Mouse (Mus musculus) hindbrain, embryonic 15.5 days (tissue): ENCODE data around the gene Rala. TPM values are rescaled to one million over a fixed set of nuclear protein-coding genes. Genes with fewer than 3 reads are reported as not detected.
"Not testable (repeated sequence)": the region's sequence is repeated elsewhere in the genome, so short reads cannot be mapped to it uniquely, and the experiment has no call there.

Source experiments
- ATAC-seq: fragments of 200-750 bp; cut with Nextera tagmentation; 2 replicates; pipeline ENCODE4 v1.8.0; 2017; ENCODE audit warnings: low read depth, moderate number of reproducible peaks, moderate TSS enrichment; ENCODE audit not compliant: low FRiP score
- H3K27ac ChIP-seq: fragments of 300-500 bp; sonication (generic); replicated peaks from 2 replicates; pipeline ENCODE4 v1.5.1; 2015; ENCODE audit warnings: mild to moderate bottlenecking, inconsistent platforms
- H3K27me3 ChIP-seq: fragments of 300-500 bp; sonication (generic); 2 replicates; pipeline ENCODE4 v1.6.1; 2015; ENCODE audit warnings: control low read depth, inconsistent platforms
- H3K36me3 ChIP-seq: fragments of 300-500 bp; sonication (generic); 2 replicates; pipeline ENCODE4 v1.6.1; 2015; ENCODE audit warnings: control low read depth, inconsistent platforms
- H3K4me1 ChIP-seq: fragments of 300-500 bp; sonication (generic); replicated peaks from 2 replicates; pipeline ENCODE4 v1.6.1; 2015; ENCODE audit warnings: control low read depth, inconsistent platforms
- H3K4me2 ChIP-seq: fragments of 300-500 bp; sonication (generic); 2 replicates; pipeline ENCODE4 v1.6.1; 2015; ENCODE audit warnings: moderate library complexity, mild to moderate bottlenecking, inconsistent platforms
- H3K4me3 ChIP-seq: fragments of 300-500 bp; sonication (generic); 2 replicates; pipeline ENCODE4 v1.5.1; 2015; ENCODE audit warnings: mild to moderate bottlenecking, inconsistent platforms
- H3K9ac ChIP-seq: fragments of 300-500 bp; sonication (generic); 2 replicates; pipeline ENCODE4 v1.6.1; 2015; ENCODE audit warnings: inconsistent platforms
- H3K9me3 ChIP-seq: fragments of 300-500 bp; sonication (generic); 2 replicates; pipeline ENCODE4 v1.6.1; 2016; ENCODE audit warnings: control low read depth, inconsistent platforms
- WGBS: fragments of 180-500 bp; shearing (Covaris S2); methylation state at CpG from one replicate; pipeline ENCODE4 v1.1.7; 2015; 5-methylcytosine and 5-hydroxymethylcytosine counted together
- polyA plus RNA-seq: library from polyadenylated mRNA; unstranded; fragments of >200 nt; fragmentation: Nextera tagmentation; extraction: Ambion mirVana; gene quantifications from 2 replicates; pipeline ENCODE4 v1.2.1, GENCODE M21; 2015

Gene Rala
- polyA plus RNA-seq, 1 experiment from 2014 or later, result 232 TPM

- no peaks in the 10 kb centered on the region for H3K9me3 ChIP-seq
- no peaks in the 10 kb centered on the region for H3K27me3 ChIP-seq
- WGBS, result 50% methylated on average over 1 of the region's 1 CpGs
- ATAC-seq, result no peak
- H3K36me3 ChIP-seq, result no peaks in the 10 kb centered on the region
- H3K4me2 ChIP-seq, result no peak overlapping the region
- no peaks in the 10 kb centered on the region for H3K4me1 ChIP-seq
- no peak overlapping the region for H3K4me3 ChIP-seq
- H3K9ac ChIP-seq, result no peak overlapping the region
- no peak overlapping the region for H3K27ac ChIP-seq
These were observed 10.2 kb upstream of the Rala start for GRCm38 (mm10) chr13:17954282-17954681.

GRCm38 (mm10) chr13:17950581-17950980 is 6.5 kb upstream of the Rala start:
- H3K27ac ChIP-seq, H3K36me3 ChIP-seq, H3K4me3 ChIP-seq, ATAC-seq, H3K9me3 ChIP-seq, H3K9ac ChIP-seq, H3K4me2 ChIP-seq, H3K27me3 ChIP-seq, H3K4me1 ChIP-seq: not testable (repeated sequence)
- WGBS, result 90% methylated on average over 8 of the region's 8 CpGs

GRCm38 (mm10) chr13:17949555-17949954 is 5.5 kb upstream of the Rala start:
- Histone ChIP-seq H3K4me2 (no peak overlapping the region), H3K4me1 (peaks cover 6% of the 10 kb centered on the region; the same call in 1 of the 2 replicates), H3K36me3 (no peaks in the 10 kb centered on the region), H3K9ac (no peak overlapping the region), H3K9me3 (no peaks in the 10 kb centered on the region), H3K4me3 (no peak overlapping the region), H3K27me3 (no peaks in the 10 kb centered on the region), H3K27ac (no peak overlapping the region)
- WGBS, result 81% methylated on average over 18 of the region's 18 CpGs
- no peak for ATAC-seq

GRCm38 (mm10) chr13:17943306-17944077 is 547 bp downstream of the Rala start:
- peak; percentile 86 for ATAC-seq

GRCm38 (mm10) chr13:17942338-17942737 is 1.7 kb downstream of the Rala start:
- Histone ChIP-seq H3K4me2 (peak overlapping the region; percentile 68), H3K9me3 (no peaks in the 10 kb centered on the region), H3K4me1 (peaks cover 25% of the 10 kb centered on the region), H3K9ac (no peak overlapping the region), H3K27ac (no peak overlapping the region), H3K4me3 (peak overlapping the region; percentile 7; the same call in 1 of the 2 replicates), H3K27me3 (no peaks in the 10 kb centered on the region), H3K36me3 (no peaks in the 10 kb centered on the region)
- 62% methylated on average over 6 of the region's 6 CpGs for WGBS
- no peak for ATAC-seq

More at GRCm38 (mm10) chr13:17943306-17944077, 547 bp downstream of the Rala start:
- no peaks in the 10 kb centered on the region for H3K27me3 ChIP-seq
- no peaks in the 10 kb centered on the region for H3K36me3 ChIP-seq
- peak overlapping the region; percentile 97 for H3K27ac ChIP-seq
- peaks cover 25% of the 10 kb centered on the region for H3K4me1 ChIP-seq
- H3K4me3 ChIP-seq, result peak overlapping the region; percentile 98
- peak overlapping the region; percentile 98 for H3K9ac ChIP-seq
- WGBS, result under 1% methylated on average over 64 of the region's 70 CpGs
- no peaks in the 10 kb centered on the region for H3K9me3 ChIP-seq
- H3K4me2 ChIP-seq, result peak overlapping the region; percentile 68

- Histone ChIP-seq H3K9me3 (no peaks in the 10 kb centered on the region), H3K27ac (peak overlapping the region; percentile 36; the same call in 1 of the 2 replicates), H3K9ac (no peak overlapping the region), H3K36me3 (no peaks in the 10 kb centered on the region), H3K4me3 (no peak overlapping the region), H3K4me1 (peaks cover 8% of the 10 kb centered on the region; the same call in 1 of the 2 replicates), H3K27me3 (no peaks in the 10 kb centered on the region), H3K4me2 (no peak overlapping the region)
- peak; percentile 73 for ATAC-seq
- 70% methylated on average over 1 of the region's 1 CpGs for WGBS
These were observed 36.7 kb downstream of the Rala start for GRCm38 (mm10) chr13:17907309-17907708.

- 95% methylated on average over 4 of the region's 4 CpGs for WGBS
These were observed 42.6 kb downstream of the Rala start for GRCm38 (mm10) chr13:17901474-17901873.

GRCm38 (mm10) chr13:17900641-17901040 is 43.4 kb downstream of the Rala start:
- H3K4me2 ChIP-seq, result no peak overlapping the region
- H3K9me3 ChIP-seq, result no peaks in the 10 kb centered on the region
- H3K4me1 ChIP-seq, result peaks cover 12% of the 10 kb centered on the region
- WGBS, result 89% methylated on average over 5 of the region's 5 CpGs
- no peaks in the 10 kb centered on the region for H3K27me3 ChIP-seq
- no peak for ATAC-seq
- H3K36me3 ChIP-seq, result peaks cover 2% of the 10 kb centered on the region; the same call in 1 of the 2 replicates
- no peak overlapping the region for H3K9ac ChIP-seq
- no peak overlapping the region for H3K27ac ChIP-seq
- H3K4me3 ChIP-seq, result no peak overlapping the region

More at GRCm38 (mm10) chr13:17901474-17901873, 42.6 kb downstream of the Rala start:
- H3K4me3 ChIP-seq, result no peak overlapping the region
- H3K4me1 ChIP-seq, result peaks cover 12% of the 10 kb centered on the region
- no peak for ATAC-seq
- no peaks in the 10 kb centered on the region for H3K36me3 ChIP-seq
- no peaks in the 10 kb centered on the region for H3K27me3 ChIP-seq
- H3K9me3 ChIP-seq, result no peaks in the 10 kb centered on the region
- H3K27ac ChIP-seq, result no peak overlapping the region
- no peak overlapping the region for H3K4me2 ChIP-seq
- no peak overlapping the region for H3K9ac ChIP-seq

GRCm38 (mm10) chr13:17897040-17897439 is 47.0 kb downstream of the Rala start:
- no peak overlapping the region for H3K4me2 ChIP-seq
- H3K9me3 ChIP-seq, result no peaks in the 10 kb centered on the region
- peaks cover 15% of the 10 kb centered on the region for H3K36me3 ChIP-seq
- peaks cover 12% of the 10 kb centered on the region for H3K4me1 ChIP-seq
- H3K9ac ChIP-seq, result no peak overlapping the region
- ATAC-seq, result peak; percentile 62
- H3K27me3 ChIP-seq, result no peaks in the 10 kb centered on the region
- H3K4me3 ChIP-seq, result no peak overlapping the region
- H3K27ac ChIP-seq, result no peak overlapping the region
- 22% methylated on average over 1 of the region's 1 CpGs for WGBS

- 95% methylated on average over 6 of the region's 6 CpGs for WGBS
- H3K4me1 ChIP-seq, result no peaks in the 10 kb centered on the region; the same call in 1 of the 2 replicates
- H3K27ac ChIP-seq, result no peak overlapping the region
- H3K4me3 ChIP-seq, result no peak overlapping the region
- H3K27me3 ChIP-seq, result no peaks in the 10 kb centered on the region
- H3K36me3 ChIP-seq, result peaks cover 48% of the 10 kb centered on the region
- no peak overlapping the region for H3K4me2 ChIP-seq
- ATAC-seq, result no peak
- H3K9me3 ChIP-seq, result no peaks in the 10 kb centered on the region
- no peak overlapping the region for H3K9ac ChIP-seq
These were observed 52.5 kb downstream of the Rala start for GRCm38 (mm10) chr13:17891545-17891944.

- Histone ChIP-seq H3K9ac (no peak overlapping the region), H3K9me3 (no peaks in the 10 kb centered on the region), H3K4me3 (no peak overlapping the region), H3K27ac (peak overlapping the region; percentile 25; the same call in 1 of the 2 replicates), H3K4me1 (no peaks in the 10 kb centered on the region), H3K36me3 (peaks cover 27% of the 10 kb centered on the region), H3K4me2 (no peak overlapping the region), H3K27me3 (no peaks in the 10 kb centered on the region)
- WGBS, result 84% methylated on average over 8 of the region's 8 CpGs
- no peak for ATAC-seq
These were observed 59.8 kb downstream of the Rala start for GRCm38 (mm10) chr13:17884211-17884610.

GRCm38 (mm10) chr13:17879061-17879460 is 65.0 kb downstream of the Rala start:
- H3K36me3 ChIP-seq, result peaks cover 10% of the 10 kb centered on the region; the same call in 1 of the 2 replicates
- no peaks in the 10 kb centered on the region for H3K27me3 ChIP-seq
- H3K4me3 ChIP-seq, result no peak overlapping the region
- H3K4me2 ChIP-seq, result no peak overlapping the region
- H3K4me1 ChIP-seq, result no peaks in the 10 kb centered on the region
- no peak overlapping the region for H3K9ac ChIP-seq
- no peak overlapping the region for H3K27ac ChIP-seq
- no peak for ATAC-seq
- H3K9me3 ChIP-seq, result no peaks in the 10 kb centered on the region
